Mouse (Mus musculus) hindbrain, embryonic 11.5 days (tissue): ENCODE measurements at regions not wholly inside any gene's neighbourhood (a gene's known extent, or its start where the extent isn't known, plus 50 kb on each side); places are given as distances from the start of the nearest gene placed in this dataset.

ENCODE experiments used
- ATAC-seq: fragments of 200-750 bp; cut with Nextera tagmentation; 2 replicates; pipeline ENCODE4 v1.8.0; 2017; ENCODE audit warnings: mild to moderate bottlenecking, moderate TSS enrichment, moderate library complexity; ENCODE audit not compliant: low FRiP score
- DNase-seq: peaks from one replicate; pipeline ENCODE4 v3.0.0-alpha.2; 2015; ENCODE audit warnings: low spot score
- H3K27ac ChIP-seq: fragments of 300-500 bp; sonication (generic); 2 replicates; pipeline ENCODE4 v1.5.1; 2014; ENCODE audit warnings: mild to moderate bottlenecking, low read depth, low read length
- H3K27me3 ChIP-seq: fragments of 300-500 bp; sonication (generic); 2 replicates; pipeline ENCODE4 v1.6.1; 2014; ENCODE audit warnings: mild to moderate bottlenecking, low read length, moderate library complexity, mixed read lengths; ENCODE audit not compliant: control insufficient read depth, insufficient read depth
- H3K36me3 ChIP-seq: fragments of 300-500 bp; sonication (generic); 2 replicates; pipeline ENCODE4 v1.6.1; 2014; ENCODE audit warnings: mild to moderate bottlenecking, low read length, moderate library complexity, mixed read lengths; ENCODE audit not compliant: control insufficient read depth, insufficient read depth
- H3K4me1 ChIP-seq: fragments of 300-500 bp; sonication (generic); replicated peaks from 2 replicates; pipeline ENCODE4 v1.6.1; 2014; ENCODE audit warnings: low read length, mixed read lengths; ENCODE audit not compliant: control insufficient read depth, insufficient read depth
- H3K4me2 ChIP-seq: fragments of 300-500 bp; sonication (generic); replicated peaks from 2 replicates; pipeline ENCODE4 v1.6.1; 2014; ENCODE audit warnings: mild to moderate bottlenecking, low read depth, low read length
- H3K4me3 ChIP-seq: fragments of 300-500 bp; sonication (generic); 2 replicates; pipeline ENCODE4 v1.5.1; 2014; ENCODE audit warnings: low read depth, low read length
- H3K9ac ChIP-seq: fragments of 300-500 bp; sonication (generic); 2 replicates; pipeline ENCODE4 v1.6.1; 2014; ENCODE audit warnings: low read depth, low read length
- H3K9me3 ChIP-seq: fragments of 300-500 bp; sonication (generic); 2 replicates; pipeline ENCODE4 v1.6.1; 2016; ENCODE audit warnings: low read length; ENCODE audit not compliant: control insufficient read depth
- WGBS: fragments of 180-500 bp; shearing (Covaris S2); extraction: QIAGEN DNeasy Blood & Tissue Kit; methylation state at CpG from one replicate; pipeline ENCODE4 v1.1.7; 2014; 5-methylcytosine and 5-hydroxymethylcytosine counted together

- no peak overlapping the region for H3K27ac ChIP-seq
- no peak; the same call in 1 of the 2 replicates for ATAC-seq
- no peaks in the 10 kb centered on the region for H3K4me1 ChIP-seq
- H3K4me2 ChIP-seq: no peak overlapping the region
- no peak overlapping the region for H3K4me3 ChIP-seq
- WGBS: 78% methylated on average over 5 of the region's 5 CpGs
- no peaks in the 10 kb centered on the region for H3K27me3 ChIP-seq
- H3K36me3 ChIP-seq: no peaks in the 10 kb centered on the region
- H3K9ac ChIP-seq: no peak overlapping the region
- DNase-seq: peak; percentile 2
- no peaks in the 10 kb centered on the region for H3K9me3 ChIP-seq
Observed at GRCm38 (mm10) chr3:4544730-4545129, 1205.9 kb upstream of the Gm8797 start.

GRCm38 (mm10) chr3:4546103-4546833 lies 1204.3 kb upstream of the Gm8797 start:
- Histone ChIP-seq H3K9me3 (no peaks in the 10 kb centered on the region), H3K27ac (no peak overlapping the region), H3K27me3 (no peaks in the 10 kb centered on the region), H3K4me2 (no peak overlapping the region), H3K4me1 (no peaks in the 10 kb centered on the region), H3K4me3 (no peak overlapping the region), H3K36me3 (no peaks in the 10 kb centered on the region), H3K9ac (no peak overlapping the region)
- ATAC-seq: peak; percentile 93
- DNase-seq: peak; percentile 17
- WGBS: 49% methylated on average over 3 of the region's 3 CpGs

DNA sequence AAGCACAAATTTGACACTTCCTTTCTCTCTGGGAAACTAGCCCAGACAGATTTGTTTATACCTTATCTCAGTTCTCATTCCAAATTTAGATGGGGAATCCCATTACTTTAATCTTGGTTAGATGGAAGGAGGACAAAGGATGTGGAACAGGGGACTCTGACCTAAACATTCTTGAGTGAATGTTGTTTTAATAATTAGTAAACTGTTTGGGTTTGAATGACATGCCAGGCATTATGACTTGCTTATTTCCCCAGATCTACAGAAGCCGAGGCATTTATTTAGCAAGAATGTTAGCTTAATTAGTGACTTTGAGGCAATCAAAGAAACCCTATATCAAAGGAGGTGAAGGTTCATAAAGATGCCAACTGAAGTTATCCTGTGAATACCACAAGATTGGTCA lies 1189.9 kb upstream of the Gm8797 start:
- Histone ChIP-seq H3K4me2 (no peak overlapping the region), H3K27me3 (no peaks in the 10 kb centered on the region), H3K9me3 (no peaks in the 10 kb centered on the region), H3K4me3 (no peak overlapping the region), H3K4me1 (no peaks in the 10 kb centered on the region), H3K9ac (no peak overlapping the region), H3K36me3 (no peaks in the 10 kb centered on the region), H3K27ac (no peak overlapping the region)
- WGBS: 91% methylated on average over 1 of the region's 1 CpGs
- ATAC-seq: no peak
- DNase-seq: no peak

GRCm38 (mm10) chr3:4582500-4582899 lies 1168.1 kb upstream of the Gm8797 start:
- no peak overlapping the region for H3K9ac ChIP-seq
- no peak overlapping the region for H3K4me3 ChIP-seq
- ATAC-seq (no peak), DNase-seq (no peak)
- no peak overlapping the region for H3K4me2 ChIP-seq
- no peaks in the 10 kb centered on the region for H3K27me3 ChIP-seq
- H3K27ac ChIP-seq: no peak overlapping the region
- no peaks in the 10 kb centered on the region for H3K4me1 ChIP-seq
- H3K36me3 ChIP-seq: no peaks in the 10 kb centered on the region
- no peaks in the 10 kb centered on the region for H3K9me3 ChIP-seq
- WGBS: 83% methylated on average over 3 of the region's 3 CpGs

- H3K27me3 ChIP-seq: no peaks in the 10 kb centered on the region
- peak; percentile 63 for ATAC-seq
- H3K9ac ChIP-seq: no peak overlapping the region
- H3K4me3 ChIP-seq: no peak overlapping the region
- no peak overlapping the region for H3K4me2 ChIP-seq
- no peaks in the 10 kb centered on the region for H3K4me1 ChIP-seq
- no peaks in the 10 kb centered on the region for H3K36me3 ChIP-seq
- H3K9me3 ChIP-seq: no peaks in the 10 kb centered on the region
- DNase-seq: no peak
- no peak overlapping the region for H3K27ac ChIP-seq
Observed at GRCm38 (mm10) chr3:4593977-4594523, 1156.6 kb upstream of the Gm8797 start.

DNA sequence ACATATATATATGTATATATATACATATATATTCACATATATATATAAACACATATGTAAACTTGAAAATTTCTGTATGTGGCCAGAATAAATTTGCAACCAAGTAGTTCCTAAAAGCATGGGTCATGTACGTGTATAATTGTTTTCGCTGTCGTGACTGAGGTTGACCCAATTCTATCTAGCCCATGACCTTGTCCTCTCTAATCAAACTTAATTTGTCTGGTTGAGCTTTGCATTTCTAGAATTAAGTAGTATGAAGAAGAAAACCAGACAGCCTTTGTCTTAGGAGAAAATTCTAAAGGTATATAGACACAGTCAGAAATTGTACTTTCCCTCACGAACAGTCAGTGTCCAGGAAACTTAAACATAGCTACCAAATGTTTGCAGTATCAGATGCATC lies 1156.1 kb upstream of the Gm8797 start:
- WGBS: 84% methylated on average over 4 of the region's 4 CpGs
- no peak for ATAC-seq
- no peaks in the 10 kb centered on the region for H3K4me1 ChIP-seq

More for the DNA sequence above, 1156.1 kb upstream of the Gm8797 start:
- H3K36me3 ChIP-seq: no peaks in the 10 kb centered on the region
- no peak overlapping the region for H3K4me3 ChIP-seq
- no peak for DNase-seq
- no peaks in the 10 kb centered on the region for H3K27me3 ChIP-seq
- H3K4me2 ChIP-seq: no peak overlapping the region
- no peak overlapping the region for H3K27ac ChIP-seq
- H3K9ac ChIP-seq: no peak overlapping the region
- H3K9me3 ChIP-seq: no peaks in the 10 kb centered on the region
